Mouse (Mus musculus): Measurements from ENCODE around the gene Kdm6b. TPM values are rescaled to one million over a fixed set of nuclear protein-coding genes. Genes with fewer than 3 reads are reported as not detected.

Kdm6b gene
- polyA plus RNA-seq, 1 experiment from 2014 or later: 22.0 TPM

- no peak overlapping the region for H3K9ac ChIP-seq (ENCODE audit: low read length)
- no peak overlapping the region for H3K4me2 ChIP-seq (ENCODE audit: low read length)
- no peaks in the 10 kb centered on the region for H3K9me3 ChIP-seq (ENCODE audit: control insufficient read depth, low read length)
- H3K4me3 ChIP-seq (ENCODE audit: control insufficient read depth in 1 of 2, insufficient read depth in 1 of 2, low read depth in 1 of 2, low read length in 2 of 2): no peak overlapping the region
- peaks cover under 1 to 3% of the 10 kb centered on the region in 2 experiments; a peak in 3 of 4 replicates for H3K4me1 ChIP-seq (ENCODE audit: control insufficient read depth in 2 of 2, insufficient read depth in 2 of 2, low read length in 2 of 2)
- H3K27ac ChIP-seq (replicated peaks in 1 of 2; ENCODE audit: control insufficient read depth in 1 of 2, insufficient read depth in 1 of 2, low read depth in 2 of 2, low read length in 2 of 2): no peak overlapping the region
- 29% methylated on average over 3 of the region's 3 CpGs for WGBS
- ATAC-seq (ENCODE audit: insufficient number of reproducible peaks, insufficient read depth, low FRiP score, low read depth): no peak
- peaks cover 4% of the 10 kb centered on the region; the same call in 1 of the 2 replicates for H3K27me3 ChIP-seq (ENCODE audit: control insufficient read depth, insufficient read depth, low read length)
- no peaks in the 10 kb centered on the region for H3K36me3 ChIP-seq (ENCODE audit: control insufficient read depth, insufficient read depth, low read length)
Measured at GRCm38 (mm10) chr11:69437291-69437690, 23.8 kb upstream of the Kdm6b start.

- H3K27ac ChIP-seq (replicated peaks in 1 of 2; ENCODE audit: control insufficient read depth in 1 of 2, insufficient read depth in 1 of 2, low read depth in 2 of 2, low read length in 2 of 2): no peak overlapping the region
- H3K9me3 ChIP-seq (ENCODE audit: control insufficient read depth, low read length): no peaks in the 10 kb centered on the region
- H3K27me3 ChIP-seq (ENCODE audit: control insufficient read depth, insufficient read depth, low read length): peaks cover 4% of the 10 kb centered on the region; the same call in 1 of the 2 replicates
- no peak overlapping the region for H3K4me3 ChIP-seq (ENCODE audit: control insufficient read depth in 1 of 2, insufficient read depth in 1 of 2, low read depth in 1 of 2, low read length in 2 of 2)
- no peak for ATAC-seq (ENCODE audit: insufficient number of reproducible peaks, insufficient read depth, low FRiP score, low read depth)
- peaks cover 4 to 12% of the 10 kb centered on the region in 2 experiments; a peak in 3 of 4 replicates for H3K4me1 ChIP-seq (ENCODE audit: control insufficient read depth in 2 of 2, insufficient read depth in 2 of 2, low read length in 2 of 2)
- H3K36me3 ChIP-seq (ENCODE audit: control insufficient read depth, insufficient read depth, low read length): no peaks in the 10 kb centered on the region
- no peak overlapping the region for H3K4me2 ChIP-seq (ENCODE audit: low read length)
- 59% methylated on average over 6 of the region's 6 CpGs for WGBS
- no peak overlapping the region for H3K9ac ChIP-seq (ENCODE audit: low read length)
Measured at GRCm38 (mm10) chr11:69433189-69433588, 19.7 kb upstream of the Kdm6b start.

GRCm38 (mm10) chr11:69432640-69432982 is 19.1 kb upstream of the Kdm6b start:
- Histone ChIP-seq H3K9me3 (ENCODE audit: control insufficient read depth, low read length) (no peaks in the 10 kb centered on the region), H3K9ac (ENCODE audit: low read length) (no peak overlapping the region), H3K4me1 (ENCODE audit: control insufficient read depth in 2 of 2, insufficient read depth in 2 of 2, low read length in 2 of 2) (peaks cover 4 to 12% of the 10 kb centered on the region in 2 experiments; a peak in 3 of 4 replicates), H3K36me3 (ENCODE audit: control insufficient read depth, insufficient read depth, low read length) (no peaks in the 10 kb centered on the region), H3K4me2 (ENCODE audit: low read length) (no peak overlapping the region), H3K27me3 (ENCODE audit: control insufficient read depth, insufficient read depth, low read length) (peaks cover 4% of the 10 kb centered on the region; the same call in 1 of the 2 replicates), H3K4me3 (ENCODE audit: control insufficient read depth in 1 of 2, insufficient read depth in 1 of 2, low read depth in 1 of 2, low read length in 2 of 2) (no peak overlapping the region), H3K27ac (replicated peaks in 1 of 2; ENCODE audit: control insufficient read depth in 1 of 2, insufficient read depth in 1 of 2, low read depth in 2 of 2, low read length in 2 of 2) (no peak overlapping the region)
- no peak for ATAC-seq (ENCODE audit: insufficient number of reproducible peaks, insufficient read depth, low FRiP score, low read depth)
- whole genome bisulfite sequencing: 72% methylated on average over 11 of the region's 11 CpGs

GRCm38 (mm10) chr11:69431829-69432639 is 18.6 kb upstream of the Kdm6b start:
- Histone ChIP-seq H3K36me3 (ENCODE audit: control insufficient read depth, insufficient read depth, low read length) (no peaks in the 10 kb centered on the region), H3K27ac (replicated peaks in 1 of 2; ENCODE audit: control insufficient read depth in 1 of 2, insufficient read depth in 1 of 2, low read depth in 2 of 2, low read length in 2 of 2) (no peak overlapping the region), H3K9me3 (ENCODE audit: control insufficient read depth, low read length) (no peaks in the 10 kb centered on the region), H3K4me3 (ENCODE audit: control insufficient read depth in 1 of 2, insufficient read depth in 1 of 2, low read depth in 1 of 2, low read length in 2 of 2) (no peak overlapping the region), H3K9ac (ENCODE audit: low read length) (no peak overlapping the region), H3K4me2 (ENCODE audit: low read length) (no peak overlapping the region), H3K27me3 (ENCODE audit: control insufficient read depth, insufficient read depth, low read length) (peaks cover 4% of the 10 kb centered on the region; the same call in 1 of the 2 replicates), H3K4me1 (ENCODE audit: control insufficient read depth in 2 of 2, insufficient read depth in 2 of 2, low read length in 2 of 2) (peaks cover 4 to 12% of the 10 kb centered on the region in 2 experiments; a peak in 3 of 4 replicates)
- ATAC-seq (ENCODE audit: insufficient number of reproducible peaks, insufficient read depth, low FRiP score, low read depth): peak; percentile 51
- 34% methylated on average over 11 of the region's 11 CpGs for WGBS

- 87% methylated on average over 15 of the region's 15 CpGs for WGBS
Measured at GRCm38 (mm10) chr11:69430631-69431030, 17.2 kb upstream of the Kdm6b start.

GRCm38 (mm10) chr11:69429313-69429712 is 15.8 kb upstream of the Kdm6b start:
- Histone ChIP-seq H3K36me3 (ENCODE audit: control insufficient read depth, insufficient read depth, low read length) (no peaks in the 10 kb centered on the region), H3K4me3 (ENCODE audit: control insufficient read depth in 1 of 2, insufficient read depth in 1 of 2, low read depth in 1 of 2, low read length in 2 of 2) (no peak overlapping the region), H3K4me1 (ENCODE audit: control insufficient read depth in 2 of 2, insufficient read depth in 2 of 2, low read length in 2 of 2) (peaks cover 4 to 12% of the 10 kb centered on the region in 2 experiments; a peak in 3 of 4 replicates), H3K27me3 (ENCODE audit: control insufficient read depth, insufficient read depth, low read length) (no peaks in the 10 kb centered on the region), H3K9me3 (ENCODE audit: control insufficient read depth, low read length) (no peaks in the 10 kb centered on the region), H3K27ac (replicated peaks in 1 of 2; ENCODE audit: control insufficient read depth in 1 of 2, insufficient read depth in 1 of 2, low read depth in 2 of 2, low read length in 2 of 2) (no peak overlapping the region), H3K4me2 (ENCODE audit: low read length) (no peak overlapping the region), H3K9ac (ENCODE audit: low read length) (no peak overlapping the region)
- 20% methylated on average over 2 of the region's 2 CpGs for WGBS
- no peak for ATAC-seq (ENCODE audit: insufficient number of reproducible peaks, insufficient read depth, low FRiP score, low read depth)

More at GRCm38 (mm10) chr11:69430631-69431030, 17.2 kb upstream of the Kdm6b start:
- Histone ChIP-seq H3K36me3 (ENCODE audit: control insufficient read depth, insufficient read depth, low read length) (no peaks in the 10 kb centered on the region), H3K27me3 (ENCODE audit: control insufficient read depth, insufficient read depth, low read length) (no peaks in the 10 kb centered on the region), H3K4me3 (ENCODE audit: control insufficient read depth in 1 of 2, insufficient read depth in 1 of 2, low read depth in 1 of 2, low read length in 2 of 2) (no peak overlapping the region), H3K9ac (ENCODE audit: low read length) (no peak overlapping the region), H3K27ac (replicated peaks in 1 of 2; ENCODE audit: control insufficient read depth in 1 of 2, insufficient read depth in 1 of 2, low read depth in 2 of 2, low read length in 2 of 2) (no peak overlapping the region), H3K9me3 (ENCODE audit: control insufficient read depth, low read length) (no peaks in the 10 kb centered on the region), H3K4me1 (ENCODE audit: control insufficient read depth in 2 of 2, insufficient read depth in 2 of 2, low read length in 2 of 2) (peaks cover 4 to 12% of the 10 kb centered on the region in 2 experiments; a peak in 3 of 4 replicates), H3K4me2 (ENCODE audit: low read length) (no peak overlapping the region)
- ATAC-seq (ENCODE audit: insufficient number of reproducible peaks, insufficient read depth, low FRiP score, low read depth): no peak

GRCm38 (mm10) chr11:69428751-69429150 is 15.3 kb upstream of the Kdm6b start:
- H3K36me3 ChIP-seq (ENCODE audit: control insufficient read depth, insufficient read depth, low read length): no peaks in the 10 kb centered on the region
- H3K27ac ChIP-seq (replicated peaks in 1 of 2; ENCODE audit: control insufficient read depth in 1 of 2, insufficient read depth in 1 of 2, low read depth in 2 of 2, low read length in 2 of 2): no peak overlapping the region
- no peak for ATAC-seq (ENCODE audit: insufficient number of reproducible peaks, insufficient read depth, low FRiP score, low read depth)
- H3K4me3 ChIP-seq (ENCODE audit: control insufficient read depth in 1 of 2, insufficient read depth in 1 of 2, low read depth in 1 of 2, low read length in 2 of 2): no peak overlapping the region
- H3K9me3 ChIP-seq (ENCODE audit: control insufficient read depth, low read length): no peaks in the 10 kb centered on the region
- no peaks in the 10 kb centered on the region for H3K27me3 ChIP-seq (ENCODE audit: control insufficient read depth, insufficient read depth, low read length)
- 19% methylated on average over 4 of the region's 4 CpGs for WGBS
- H3K9ac ChIP-seq (ENCODE audit: low read length): no peak overlapping the region
- H3K4me1 ChIP-seq (ENCODE audit: control insufficient read depth in 2 of 2, insufficient read depth in 2 of 2, low read length in 2 of 2): peaks cover 4 to 12% of the 10 kb centered on the region in 2 experiments; a peak in 3 of 4 replicates
- H3K4me2 ChIP-seq (ENCODE audit: low read length): no peak overlapping the region
